Mouse (Mus musculus) ES-E14 (cell line): ENCODE data around the gene Rab25.

Experiments used
- HCFC1 ChIP-seq: IDR thresholded peaks from 2 replicates; pipeline ENCODE4 v1.6.1; 2012; ENCODE audit warnings: low read length, inconsistent platforms, borderline replicate concordance; ENCODE audit not compliant: insufficient read depth
- MAFK ChIP-seq: IDR thresholded peaks from 2 replicates; pipeline ENCODE4 v1.6.1; 2014; ENCODE audit warnings: mild to moderate bottlenecking, low read depth, low read length, inconsistent platforms; ENCODE audit not compliant: insufficient read depth

DNA sequence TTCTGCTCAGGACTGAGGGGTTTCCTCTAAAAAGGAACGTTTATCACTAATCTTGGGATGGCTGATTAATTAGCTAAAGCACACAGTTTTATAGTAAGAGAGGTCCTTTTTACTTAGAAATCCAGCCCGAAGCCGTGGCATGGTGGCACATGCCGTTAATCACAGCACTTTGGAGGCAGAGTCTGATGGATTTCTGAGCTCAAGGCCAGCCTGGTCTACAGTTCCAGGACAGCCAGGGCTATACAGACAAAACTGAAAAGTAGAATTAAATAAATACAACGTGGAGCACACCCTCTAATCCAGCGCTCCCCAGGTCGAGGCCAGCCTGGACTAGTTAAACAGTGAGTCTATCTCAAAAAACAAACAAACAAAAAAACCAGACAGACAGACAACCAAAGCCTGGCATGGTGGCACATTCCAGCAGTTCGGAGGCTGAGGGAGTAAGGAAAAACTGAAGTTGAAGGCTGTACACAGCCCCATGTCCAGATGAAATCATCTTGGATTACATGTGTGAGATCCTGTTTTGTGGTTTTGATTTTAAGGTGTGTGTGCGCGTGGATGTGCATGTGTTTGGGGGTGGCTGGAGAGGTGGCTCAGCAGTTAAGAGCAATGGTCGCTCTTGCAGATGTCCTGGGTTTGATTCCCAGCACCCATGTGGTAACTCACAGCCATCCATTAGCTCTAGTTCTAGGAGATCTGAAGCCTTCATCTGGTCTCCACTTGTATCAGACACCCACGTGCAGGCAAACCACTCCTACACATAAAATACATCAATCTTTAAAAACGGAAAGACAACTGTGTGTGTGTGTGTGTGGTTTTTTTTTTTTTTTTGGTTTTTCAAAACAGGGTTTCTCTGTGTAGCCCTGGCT is 37.4 kb downstream of the Rab25 start:
- TF ChIP-seq HCFC1 (no peak), MAFK (no peak)
